ENCODE assay signal across 33 mouse cellular contexts in the genomic region with DNA sequence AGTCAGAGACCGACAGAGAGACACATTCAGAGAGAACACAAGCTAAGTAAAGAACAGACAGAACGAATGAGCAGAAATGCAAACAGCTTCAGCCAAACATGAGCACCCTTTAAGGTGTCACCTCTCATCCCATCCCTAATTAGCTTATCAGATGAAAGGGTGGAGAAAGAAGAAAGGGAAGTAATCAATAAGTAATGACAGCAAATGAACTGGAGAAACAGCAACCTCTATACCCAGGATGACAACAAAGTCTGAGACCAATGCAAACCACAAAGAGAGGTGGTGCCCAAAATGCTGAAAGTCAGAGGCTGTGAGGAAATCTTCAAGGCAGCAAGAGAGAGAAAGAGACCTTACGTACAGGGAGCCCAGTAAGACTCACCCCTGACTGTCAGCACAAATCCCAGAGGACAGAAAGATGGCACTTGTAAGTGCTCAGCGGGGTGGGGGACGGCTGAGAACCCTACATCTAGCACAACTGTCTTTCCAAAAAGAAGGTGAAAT. TPM values are rescaled to one million over a fixed set of nuclear protein-coding genes. Genes with fewer than 3 reads are reported as not detected.
A peak's percentile ranks its signal among the peaks of the same experiment; 100 is the strongest.
DNase-seq lines count a peak whose midpoint lies in the region; ATAC-seq and TF ChIP-seq lines count a peak whose summit lies in the region.
"Had no signal": no experiment of that assay in that cellular context is flagged by ENCODE, and none has a peak within 500 bp of the region (broad histone marks: within the 10 kb centered on the region; RNA-seq: fewer than 3 reads in every experiment).

No protein-coding gene starts in this region.

- H3K27ac ChIP-seq in layer of hippocampus, adult 2 months: peak overlapping the region; percentile 83
- peak overlapping the region; percentile 50; the same call in 1 of the 2 replicates for H3K27ac ChIP-seq in embryonic fibroblast, embryonic 13.5 days (ENCODE audit: insufficient read depth, low read length)
- H3K27ac ChIP-seq: embryonic facial prominence, embryonic 12.5 days; forebrain, embryonic 12.5 days; kidney, postnatal 0 days; limb, embryonic 10.5 days; liver, embryonic 13.5 days; neural tube, embryonic 13.5 days had no signal

- TF ChIP-seq POLR2A in embryonic fibroblast, embryonic 13.5 days (IDR thresholded peaks at IDR 0.05; ENCODE audit: low read depth, low read length): no peak

- no peak for TF ChIP-seq CTCF in layer of hippocampus, adult 2 months (conservative IDR thresholded peaks at IDR 0.05)
- TF ChIP-seq CTCF in embryonic fibroblast, embryonic 13.5 days (IDR thresholded peaks at IDR 0.05; ENCODE audit: borderline replicate concordance, insufficient read depth, low read length): no peak

- H3K4me1 ChIP-seq in embryonic fibroblast, embryonic 13.5 days (ENCODE audit: control insufficient read depth, insufficient read depth, low read length): peaks cover 23% of the 10 kb centered on the region
- H3K4me1 ChIP-seq: embryonic facial prominence, embryonic 12.5 days; forebrain, embryonic 12.5 days; limb, embryonic 10.5 days; liver, embryonic 13.5 days; neural tube, embryonic 13.5 days had no signal

- DNase-seq in CD4-positive, CD25-positive, alpha-beta regulatory T cell, adult 2 months (ENCODE audit: low read depth, low spot score): peak; percentile 53
- DNase-seq in layer of hippocampus, adult 2 months (ENCODE audit: low spot score in 2 of 2): no peak
- DNase-seq in layer of hippocampus, postnatal 10 days (ENCODE audit: low spot score in 2 of 2): no peak
- peak; percentile 19 for DNase-seq in 416B (ENCODE audit: low read depth)
- no peak for DNase-seq in ovary, adult 18-20 months (ENCODE audit: low spot score)
- DNase-seq: adrenal gland, postnatal 10 days; cerebellum, adult 11 months; cerebellum, adult 9-10 months; cerebellum, postnatal 36 days; gastrocnemius, postnatal 10 days; kidney, adult 8-10 months; kidney, postnatal 4 days; liver, embryonic 13.5 days; lung, adult 18-20 months; right cerebral cortex, postnatal 4 days; thymus, postnatal 14 days had no signal

- ATAC-seq in CD4-positive, CD25-positive, alpha-beta regulatory T cell, adult 4 months: no peak
- ATAC-seq in inflammation-experienced regulatory T-cells, adult 6 months: no peak
- ATAC-seq: forebrain, postnatal 0 days; hindbrain, embryonic 16.5 days; intestine, embryonic 16.5 days; midbrain, embryonic 16.5 days had no signal

- H3K4me3 ChIP-seq in layer of hippocampus, adult 2 months: no peak overlapping the region
- H3K4me3 ChIP-seq in embryonic fibroblast, embryonic 13.5 days (ENCODE audit: insufficient read depth, low read length): no peak overlapping the region
- H3K4me3 ChIP-seq: embryonic facial prominence, embryonic 12.5 days; erythroblast, embryonic 14.5 days; forebrain, embryonic 12.5 days; limb, embryonic 10.5 days; limb, embryonic 15.5 days; liver, embryonic 13.5 days; neural tube, embryonic 13.5 days had no signal

RNA-seq across cellular contexts. Expression of gene Grap, which starts 7.7 kb away (rescaled TPM):
- polyA plus RNA-seq in CD4-positive, CD25-positive, alpha-beta regulatory T cell, adult 4 months (2017; shearing (Covaris generic)): 100 to 1,000 TPM; 220 to 344 TPM
- total RNA-seq in layer of hippocampus, adult 2 months (2021): 1 to 10 TPM; 4.1 to 4.4 TPM
- 10 to 100 TPM in 1 of 2 experiments, 1 to 10 TPM in 1; 9.6 to 10.4 TPM for total RNA-seq in layer of hippocampus, postnatal 10 days (2021)
- polyA plus RNA-seq in embryonic fibroblast, embryonic 13.5 days (2011; ENCODE audit: insufficient read length, low read depth, missing spikeins): 0.30 and 0.32 TPM in 2 replicates
- 100 to 1,000 TPM; 180 to 210 (median 192) TPM for polyA plus RNA-seq in inflammation-experienced regulatory T-cells, adult 6 months (2017; shearing (Covaris generic))

RNA-seq across cellular contexts. Expression of gene Fam83g, which starts 38.5 kb away (rescaled TPM):
- polyA plus RNA-seq in CD4-positive, CD25-positive, alpha-beta regulatory T cell, adult 4 months (2017; shearing (Covaris generic)): under 1 TPM; 0.08 to 0.41 TPM
- not detected for total RNA-seq in layer of hippocampus, adult 2 months (2021)
- not detected for total RNA-seq in layer of hippocampus, postnatal 10 days (2021)
- polyA plus RNA-seq in embryonic fibroblast, embryonic 13.5 days (2011; ENCODE audit: insufficient read length, low read depth, missing spikeins): 0.46 and 0.60 TPM in 2 replicates
- polyA plus RNA-seq in inflammation-experienced regulatory T-cells, adult 6 months (2017; shearing (Covaris generic)): under 1 TPM; 0.19 to 0.57 (median 0.19) TPM
- total RNA-seq: granulocyte monocyte progenitor cell, adult 5-6 weeks; megakaryocyte, adult 5-6 weeks had no signal
- polyA plus RNA-seq: G1E had no signal

Comparison
In these comparisons a context has a peak if more than half of its experiments do, and no peak if none do; other contexts are left out.
1. DNase-seq: peak in CD4-positive, CD25-positive, alpha-beta regulatory T cell, adult 2 months (single experiment) and 416B (single experiment); none in layer of hippocampus, adult 2 months (0 of 2), layer of hippocampus, postnatal 10 days (0 of 2) and ovary, adult 18-20 months (single experiment).
2. RNA of gene Grap, which starts 7.7 kb away (polyA plus RNA-seq): 220 to 344 TPM in CD4-positive, CD25-positive, alpha-beta regulatory T cell, adult 4 months and 180 to 210 TPM in inflammation-experienced regulatory T-cells, adult 6 months; 0.30 to 0.32 TPM in embryonic fibroblast, embryonic 13.5 days; every median in the first group is over 100 times any median in the second.